Mouse (Mus musculus) kidney, adult 10 weeks (tissue): ENCODE results near the gene Npc1l1. TPM values are rescaled to one million over a fixed set of nuclear protein-coding genes. Genes with fewer than 3 reads are reported as not detected.

Source experiments
- polyA plus RNA-seq: library from polyadenylated mRNA; stranded (reverse); fragments of 350-450 nt; fragmentation: Illumina TruSeq; extraction: RNeasy Lipid Tissue Mini Kit (QIAGEN cat#74804); gene quantifications from one replicate; pipeline ENCODE4 v1.2.3, GENCODE M21; 2014; ENCODE audit warnings: low read depth, low replicate concordance

Gene Npc1l1
- polyA plus RNA-seq, result not detected

GRCm38 (mm10) chr11:6230012-6230411 is at the start of gene Npc1l1:
Gene Npc1l1 (minus strand): TSS chr11:6230143.

GRCm38 (mm10) chr11:6274387-6275093 is 44.6 kb upstream of the Npc1l1 start, which contains the start of gene Tmed4:
Gene Tmed4 (minus strand): TSS chr11:6274870.

GRCm38 (mm10) chr11:6267320-6268254 is 37.6 kb upstream of the Npc1l1 start, which contains the start of gene Ddx56:
Gene Ddx56 (minus strand): TSS chr11:6267772.

GRCm38 (mm10) chr11:6200087-6200569 is 29.8 kb downstream of the Npc1l1 start, which contains the start of gene Nudcd3:
Gene Nudcd3 (minus strand): TSS chr11:6200415.

GRCm38 (mm10) chr11:6199410-6200086 is 30.4 kb downstream of the Npc1l1 start, which contains the start of gene A730071L15Rik:
Gene A730071L15Rik (plus strand): TSS chr11:6200029.

Other genes starting within 250 kb of the Npc1l1 start
- gene Camk2b, start 163.8 kb downstream of the Npc1l1 start, polyA plus RNA-seq, result 0.24 TPM
- gene A730071L15Rik, start 30.1 kb downstream of the Npc1l1 start, polyA plus RNA-seq, result not detected
- 18.5 TPM for gene Nudcd3, start 29.7 kb downstream of the Npc1l1 start, polyA plus RNA-seq
- 8.6 TPM for gene Ddx56, start 37.6 kb upstream of the Npc1l1 start, polyA plus RNA-seq
- gene Tmed4, start 44.7 kb upstream of the Npc1l1 start, polyA plus RNA-seq, result 54.6 TPM
- gene Ogdh, start 61.5 kb upstream of the Npc1l1 start, polyA plus RNA-seq, result 166 TPM
- 0.81 TPM for gene Zmiz2, start 158.9 kb upstream of the Npc1l1 start, polyA plus RNA-seq
- 1,414 TPM for gene Ppia, start 185.3 kb upstream of the Npc1l1 start, polyA plus RNA-seq
- 19.9 TPM for gene H2afv, start 214.3 kb upstream of the Npc1l1 start, polyA plus RNA-seq
- 101 TPM for gene Purb, start 245.8 kb upstream of the Npc1l1 start, polyA plus RNA-seq